Mouse (Mus musculus) forebrain, embryonic 14.5 days (tissue): ENCODE results near the gene P2ry2. TPM values are rescaled to one million over a fixed set of nuclear protein-coding genes. Genes with fewer than 3 reads are reported as not detected.

ENCODE experiments used
- ATAC-seq: fragments of 200-750 bp; cut with Nextera tagmentation; 2 replicates; pipeline ENCODE4 v1.8.0; 2017; ENCODE audit warnings: mild to moderate bottlenecking, moderate library complexity
- DNase-seq: peaks from one replicate; pipeline ENCODE4 v3.0.0-alpha.2; 2015; ENCODE audit warnings: low spot score
- H3K27ac ChIP-seq: fragments of 300-500 bp; sonication (generic); 2 replicates; pipeline ENCODE4 v1.5.1; 2014; ENCODE audit warnings: low read depth, mild to moderate bottlenecking, control low read depth, low read length, moderate library complexity
- H3K27me3 ChIP-seq: fragments of 300-500 bp; sonication (generic); replicated peaks from 2 replicates; pipeline ENCODE4 v1.6.1; 2014; ENCODE audit warnings: low read length, control low read depth, mixed read lengths; ENCODE audit not compliant: control insufficient read depth, insufficient read depth
- H3K36me3 ChIP-seq: fragments of 300-500 bp; sonication (generic); 2 replicates; pipeline ENCODE4 v1.6.1; 2014; ENCODE audit warnings: low read length, control low read depth; ENCODE audit not compliant: control insufficient read depth, insufficient read depth
- H3K4me1 ChIP-seq: fragments of 300-500 bp; sonication (generic); 2 replicates; pipeline ENCODE4 v1.6.1; 2014; ENCODE audit warnings: antibody characterized with exemption, low read length, control low read depth; ENCODE audit not compliant: control insufficient read depth, insufficient read depth
- H3K4me2 ChIP-seq: fragments of 300-500 bp; sonication (generic); 2 replicates; pipeline ENCODE4 v1.6.1; 2014; ENCODE audit warnings: mild to moderate bottlenecking, control low read depth, low read length
- H3K4me3 ChIP-seq: fragments of 300-500 bp; sonication (generic); 2 replicates; pipeline ENCODE4 v1.5.1; 2014; ENCODE audit warnings: low read depth, low read length, control low read depth
- H3K9ac ChIP-seq: fragments of 300-500 bp; sonication (generic); 2 replicates; pipeline ENCODE4 v1.6.1; 2014; ENCODE audit warnings: mild to moderate bottlenecking, low read length, control low read depth, moderate library complexity
- H3K9me3 ChIP-seq: fragments of 300-500 bp; sonication (generic); replicated peaks from 2 replicates; pipeline ENCODE4 v1.6.1; 2016; ENCODE audit warnings: low read length, control low read depth, mixed read lengths; ENCODE audit not compliant: control insufficient read depth
- WGBS: fragments of 180-500 bp; shearing (Covaris S2); extraction: QIAGEN DNeasy Blood & Tissue Kit; methylation state at CpG from one replicate; pipeline ENCODE4 v1.1.7; 2014; 5-methylcytosine and 5-hydroxymethylcytosine counted together
- polyA plus RNA-seq: library from polyadenylated mRNA; unstranded; fragments of >200 nt; fragmentation: Nextera tagmentation; extraction: Ambion mirVana; gene quantifications from 2 replicates; pipeline ENCODE4 v1.2.1, GENCODE M21; 2014

Gene P2ry2
- polyA plus RNA-seq, 1 experiment from 2014 or later = 0.08 TPM

DNA sequence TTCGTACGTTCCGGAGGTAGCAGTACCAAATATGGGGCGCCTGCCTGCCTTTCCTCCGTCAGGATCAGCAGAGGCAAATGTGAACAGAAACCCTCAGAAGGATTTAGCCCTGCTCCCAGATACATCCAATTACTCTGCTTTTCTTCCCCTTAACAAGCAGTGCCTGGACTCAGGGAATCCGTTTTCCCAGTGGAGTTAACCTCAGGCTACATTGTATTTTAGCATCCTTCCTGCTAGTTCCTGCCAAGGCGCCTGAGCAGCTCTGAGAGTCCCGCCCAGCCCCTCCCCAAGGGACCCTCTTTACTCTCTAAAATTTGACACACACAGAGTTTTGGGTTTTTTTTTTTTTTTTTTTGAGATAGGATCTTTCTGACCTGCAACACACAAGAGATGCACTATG lies 49.3 kb downstream of the P2ry2 start:
- Histone ChIP-seq H3K36me3 (no peaks in the 10 kb centered on the region), H3K4me3 (no peak overlapping the region), H3K4me1 (no peaks in the 10 kb centered on the region), H3K9ac (no peak overlapping the region), H3K27ac (no peak overlapping the region), H3K4me2 (no peak overlapping the region), H3K9me3 (no peaks in the 10 kb centered on the region), H3K27me3 (no peaks in the 10 kb centered on the region)
- ATAC-seq (no peak), DNase-seq (no peak)
- 65% methylated on average over 8 of the region's 8 CpGs for WGBS

DNA sequence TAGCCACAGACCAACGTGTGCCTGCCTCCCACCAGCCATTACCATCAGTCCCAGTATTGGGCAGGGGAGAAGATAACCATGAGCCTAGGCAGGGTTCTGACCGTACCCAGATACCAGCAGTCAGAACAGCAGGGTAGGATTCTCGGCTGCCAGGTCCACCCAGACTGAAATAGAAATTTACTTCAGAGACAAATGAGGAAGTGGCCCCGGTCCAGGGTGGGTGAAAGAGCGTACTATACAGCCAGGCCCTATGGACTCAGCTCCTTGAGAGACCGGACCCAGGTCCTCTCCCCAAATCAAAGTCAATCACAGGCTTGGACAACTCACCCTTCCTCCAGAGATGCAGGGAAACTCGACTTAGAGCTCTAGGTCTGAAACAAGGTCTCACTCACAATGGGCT lies 51.5 kb downstream of the P2ry2 start:
- Histone ChIP-seq H3K36me3 (no peaks in the 10 kb centered on the region), H3K27me3 (no peaks in the 10 kb centered on the region), H3K9ac (no peak overlapping the region), H3K4me2 (no peak overlapping the region), H3K4me3 (no peak overlapping the region), H3K9me3 (no peaks in the 10 kb centered on the region), H3K27ac (no peak overlapping the region), H3K4me1 (no peaks in the 10 kb centered on the region)
- DNase-seq (no peak), ATAC-seq (no peak)
- 77% methylated on average over 7 of the region's 7 CpGs for WGBS

GRCm38 (mm10) chr7:100960462-100960861 lies 52.2 kb downstream of the P2ry2 start:
- Histone ChIP-seq H3K9me3 (no peaks in the 10 kb centered on the region), H3K27me3 (no peaks in the 10 kb centered on the region), H3K4me3 (no peak overlapping the region), H3K4me2 (no peak overlapping the region), H3K9ac (no peak overlapping the region), H3K36me3 (no peaks in the 10 kb centered on the region), H3K27ac (no peak overlapping the region), H3K4me1 (no peaks in the 10 kb centered on the region)
- ATAC-seq (no peak), DNase-seq (no peak)
- 81% methylated on average over 2 of the region's 2 CpGs for WGBS

DNA sequence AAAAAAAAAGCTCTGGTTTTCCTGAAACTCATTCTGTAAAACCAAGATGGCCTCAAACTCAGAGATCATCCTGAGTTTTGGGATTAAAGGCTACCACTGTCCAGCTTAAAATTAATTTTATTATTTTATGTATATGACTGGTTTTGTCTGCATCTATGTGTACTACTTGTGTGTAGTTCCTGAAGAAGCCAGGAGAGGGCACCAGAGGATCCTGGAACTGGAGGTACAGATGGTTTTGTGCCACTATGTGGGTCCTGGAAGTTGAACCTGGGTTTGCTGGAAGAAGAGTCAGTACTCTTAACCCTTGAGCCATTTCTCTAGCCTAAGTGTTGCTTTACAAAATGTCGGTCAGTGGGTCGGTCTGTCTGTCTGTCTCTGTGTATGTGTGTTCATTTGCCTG lies 54.2 kb downstream of the P2ry2 start:
- 95% methylated on average over 2 of the region's 2 CpGs for WGBS
- no peaks in the 10 kb centered on the region for H3K4me1 ChIP-seq
- DNase-seq (no peak), ATAC-seq (no peak)
- no peak overlapping the region for H3K4me3 ChIP-seq
- H3K27ac ChIP-seq = no peak overlapping the region
- no peaks in the 10 kb centered on the region for H3K9me3 ChIP-seq
- no peak overlapping the region for H3K9ac ChIP-seq
- no peaks in the 10 kb centered on the region for H3K27me3 ChIP-seq
- H3K4me2 ChIP-seq = no peak overlapping the region
- H3K36me3 ChIP-seq = no peaks in the 10 kb centered on the region

DNA sequence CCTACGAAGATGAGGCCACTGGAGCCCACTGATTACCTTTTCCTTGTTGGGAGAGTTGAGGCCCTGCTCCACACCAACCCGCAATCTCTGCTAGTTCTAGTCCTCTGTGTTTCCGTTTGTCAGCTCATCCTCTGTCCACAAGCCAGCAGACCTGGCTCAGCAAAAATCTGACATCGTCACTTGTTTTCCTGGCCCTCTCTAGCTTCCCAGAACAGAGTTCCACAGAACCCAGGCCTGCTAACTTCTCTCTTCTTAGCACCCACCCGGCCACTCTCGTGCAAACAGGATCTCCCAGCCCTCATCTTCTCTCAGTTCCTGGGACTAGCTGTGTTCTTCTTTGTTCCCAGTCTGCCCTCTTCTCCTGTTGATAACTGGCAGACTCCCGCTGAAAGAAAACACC lies 60.0 kb downstream of the P2ry2 start:
- Histone ChIP-seq H3K4me3 (no peak overlapping the region), H3K27ac (no peak overlapping the region), H3K4me2 (no peak overlapping the region), H3K9ac (no peak overlapping the region), H3K9me3 (no peaks in the 10 kb centered on the region), H3K36me3 (no peaks in the 10 kb centered on the region), H3K4me1 (no peaks in the 10 kb centered on the region), H3K27me3 (no peaks in the 10 kb centered on the region)
- WGBS = 90% methylated on average over 7 of the region's 7 CpGs
- ATAC-seq = no peak
- no peak for DNase-seq

DNA sequence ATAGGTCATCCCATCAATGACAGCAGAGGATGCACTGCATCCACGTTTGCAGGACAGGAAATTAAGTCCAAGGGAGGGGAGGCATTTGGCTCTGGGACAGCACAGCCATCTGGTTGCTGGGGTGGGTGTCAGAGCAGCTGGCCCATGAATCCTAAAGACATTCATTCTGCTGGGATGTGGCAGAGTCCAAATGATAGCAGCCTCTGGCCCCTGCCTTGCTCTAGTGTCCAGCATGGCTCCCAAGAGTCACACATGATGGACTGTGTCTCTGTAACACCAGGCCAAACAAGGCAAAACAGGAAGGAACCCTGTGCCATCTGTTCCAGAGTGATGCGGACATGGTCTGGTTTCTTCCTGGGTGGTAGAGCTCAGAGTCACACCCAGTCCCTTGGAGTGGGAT lies 60.8 kb downstream of the P2ry2 start:
- no peaks in the 10 kb centered on the region for H3K36me3 ChIP-seq
- 66% methylated on average over 2 of the region's 2 CpGs for WGBS
- no peak overlapping the region for H3K9ac ChIP-seq
- H3K27me3 ChIP-seq = no peaks in the 10 kb centered on the region
- no peak overlapping the region for H3K4me2 ChIP-seq
- H3K4me1 ChIP-seq = no peaks in the 10 kb centered on the region
- no peaks in the 10 kb centered on the region for H3K9me3 ChIP-seq
- H3K27ac ChIP-seq = no peak overlapping the region
- DNase-seq (no peak), ATAC-seq (no peak)
- H3K4me3 ChIP-seq = no peak overlapping the region

DNA sequence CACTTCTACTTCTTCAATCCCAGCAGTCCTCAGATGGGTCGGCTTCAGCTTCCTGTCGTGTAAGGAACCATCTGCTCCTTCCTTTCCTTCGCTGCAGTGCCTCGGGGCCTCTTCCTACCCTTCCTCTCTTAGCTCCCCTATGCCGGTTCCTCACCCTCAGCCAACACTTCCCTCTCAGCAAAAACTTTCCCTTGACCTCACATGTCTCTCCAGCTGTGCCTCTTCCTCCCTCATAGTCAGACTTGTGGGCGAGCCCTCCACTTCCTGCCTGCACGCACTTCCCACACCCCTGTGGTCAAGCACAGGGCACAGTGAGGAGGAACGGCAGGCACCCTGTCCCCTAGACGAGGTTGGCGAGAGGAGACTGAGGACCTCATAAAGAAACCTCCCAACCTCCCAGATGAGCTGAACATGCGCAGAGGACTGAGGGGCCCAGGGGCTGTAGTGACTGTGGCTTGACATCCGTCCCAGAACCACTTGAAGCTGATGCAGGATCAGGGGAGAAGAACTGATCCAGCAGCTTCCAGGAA lies 62.1 kb downstream of the P2ry2 start:
- 72% methylated on average over 12 of the region's 12 CpGs for WGBS
- Histone ChIP-seq H3K27ac (no peak overlapping the region), H3K4me1 (no peaks in the 10 kb centered on the region), H3K27me3 (no peaks in the 10 kb centered on the region), H3K4me2 (no peak overlapping the region), H3K9me3 (no peaks in the 10 kb centered on the region), H3K9ac (no peak overlapping the region), H3K36me3 (no peaks in the 10 kb centered on the region), H3K4me3 (no peak overlapping the region)
- ATAC-seq = no peak
- no peak for DNase-seq

- H3K4me2 ChIP-seq = no peak overlapping the region
- no peaks in the 10 kb centered on the region for H3K4me1 ChIP-seq
- no peaks in the 10 kb centered on the region for H3K27me3 ChIP-seq
- no peaks in the 10 kb centered on the region for H3K36me3 ChIP-seq
- no peak overlapping the region for H3K27ac ChIP-seq
- H3K4me3 ChIP-seq = no peak overlapping the region
- DNase-seq = no peak
- H3K9me3 ChIP-seq = no peaks in the 10 kb centered on the region
- no peak for ATAC-seq
- WGBS = 70% methylated on average over 5 of the region's 5 CpGs
- H3K9ac ChIP-seq = peak overlapping the region; percentile 21; the same call in 1 of the 2 replicates
Observed at GRCm38 (mm10) chr7:100950031-100950430, 62.6 kb downstream of the P2ry2 start.
